Mouse (Mus musculus): ENCODE results near the gene Gpr35.

DNA sequence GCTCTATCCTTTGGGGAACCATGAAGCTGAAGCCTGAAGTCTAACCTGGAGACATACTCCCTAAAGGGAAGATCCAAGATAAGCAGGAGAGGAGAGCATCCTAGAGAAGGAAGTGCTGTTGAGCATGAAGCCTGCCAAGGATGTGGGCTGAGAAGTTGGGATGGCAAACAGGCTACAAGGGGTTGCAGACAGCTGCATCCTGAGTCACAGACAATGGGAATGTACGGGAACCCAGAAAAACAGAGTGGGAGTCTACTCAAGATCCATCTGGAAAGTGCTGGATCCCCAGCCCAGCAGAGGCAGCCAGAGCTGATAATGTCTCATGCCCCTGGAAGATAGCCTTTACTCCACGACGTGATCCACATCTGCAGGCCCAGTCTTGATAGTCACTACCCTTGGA lies 80.5 kb downstream of the Gpr35 start:
- no peak for TF ChIP-seq CTCF (IDR thresholded peaks at IDR 0.05; ENCODE audit: control insufficient read depth, insufficient read depth, insufficient replicate concordance, low read depth, low read length)
- no peak for TF ChIP-seq POLR2A (IDR thresholded peaks at IDR 0.05; ENCODE audit: control insufficient read depth, low read depth, low read length)

Measured in testis, adult 2 months (tissue).